Mouse (Mus musculus) neutrophil, adult 65 days (primary cell): Measurements from ENCODE around the gene Vmn1r53. TPM values are rescaled to one million over a fixed set of nuclear protein-coding genes. Genes with fewer than 3 reads are reported as not detected.

Experiments used
- total RNA-seq: library from RNA; stranded (reverse); gene quantifications from 2 replicates; pipeline ENCODE4 v1.2.4, GENCODE M21; 2023

Gene Vmn1r53
- total RNA-seq: not detected in 2 replicates

GRCm38 (mm10) chr6:90224338-90224737, at the start of gene Vmn1r53:
Gene Vmn1r53, minus strand, starts transcription at chr6:90224438.

GRCm38 (mm10) chr6:90246000-90246399, 21.8 kb upstream of the Vmn1r53 start, which contains the start of gene Vmn1r54:
Gene Vmn1r54, plus strand, starts transcription at chr6:90246300.

GRCm38 (mm10) chr6:90202493-90202892, 21.7 kb downstream of the Vmn1r53 start, which contains the start of gene V1ra8:
Gene V1ra8, plus strand, starts transcription at chr6:90202793.

GRCm38 (mm10) chr6:90174508-90174907, 49.7 kb downstream of the Vmn1r53 start, which contains the start of gene Vmn1r52:
Gene Vmn1r52, plus strand, starts transcription at chr6:90174808.

Other genes starting within 250 kb of the Vmn1r53 start
- not detected in 2 replicates for gene Vmn1r47, start 208.3 kb downstream of the Vmn1r53 start, total RNA-seq
- not detected in 2 replicates for gene Vmn1r48, start 187.6 kb downstream of the Vmn1r53 start, total RNA-seq
- gene Vmn1r49, start 145.9 kb downstream of the Vmn1r53 start, total RNA-seq: not detected in 2 replicates
- gene Vmn1r50, start 123.0 kb downstream of the Vmn1r53 start, total RNA-seq: not detected in 2 replicates
- gene Vmn1r51, start 101.8 kb downstream of the Vmn1r53 start, total RNA-seq: not detected in 2 replicates
- gene Vmn1r52, start 49.6 kb downstream of the Vmn1r53 start, total RNA-seq: not detected in 2 replicates
- not detected in 2 replicates for gene V1ra8, start 21.6 kb downstream of the Vmn1r53 start, total RNA-seq
- gene Vmn1r54, start 21.9 kb upstream of the Vmn1r53 start, total RNA-seq: not detected in 2 replicates
- gene BC048671, start 76.8 kb upstream of the Vmn1r53 start, total RNA-seq: not detected in 2 replicates
- gene Chst13, start 100.7 kb upstream of the Vmn1r53 start, total RNA-seq: 29.0 and 35.1 TPM in 2 replicates
- gene Uroc1, start 108.8 kb upstream of the Vmn1r53 start, total RNA-seq: not detected in 2 replicates
- gene Zxdc, start 145.1 kb upstream of the Vmn1r53 start, total RNA-seq: 49.1 and 64.8 TPM in 2 replicates
- gene Cfap100, start 204.4 kb upstream of the Vmn1r53 start, total RNA-seq: not detected in 2 replicates
- not detected in 2 replicates for gene Klf15, start 238.1 kb upstream of the Vmn1r53 start, total RNA-seq